Mouse (Mus musculus) CD4-positive, CD25-positive, alpha-beta regulatory T cell, adult 4 months (primary cell): ENCODE results near the gene Rpusd2. TPM values are rescaled to one million over a fixed set of nuclear protein-coding genes. Genes with fewer than 3 reads are reported as not detected.
"Not testable (repeated sequence)": the region's sequence is repeated elsewhere in the genome, so short reads cannot be mapped to it uniquely, and the experiment has no call there.

Experiments used
- ATAC-seq: one replicate; pipeline ENCODE4 v1.8.0; 2017
- polyA plus RNA-seq, 2 experiments: library from polyadenylated mRNA; unstranded; fragments of 100-300 nt; shearing (Covaris generic); gene quantifications; one replicate each; pipeline ENCODE4 v1.2.1; 2017

The Rpusd2 gene
- 1 to 10 TPM; 1.3 to 2.3 TPM for polyA plus RNA-seq

GRCm38 (mm10) chr2:119034656-119035396 lies at the start of gene Rpusd2:
Rpusd2 (plus strand) TSS chr2:119034790.
- peak; percentile 98 for ATAC-seq

GRCm38 (mm10) chr2:118995490-118995889 lies 39.1 kb upstream of the Rpusd2 start:
- ATAC-seq: no peak

- no peak for ATAC-seq
Measured at GRCm38 (mm10) chr2:118995919-118996797, 38.4 kb upstream of the Rpusd2 start.

GRCm38 (mm10) chr2:118996798-118997105 lies 37.8 kb upstream of the Rpusd2 start:
- ATAC-seq: no peak

DNA sequence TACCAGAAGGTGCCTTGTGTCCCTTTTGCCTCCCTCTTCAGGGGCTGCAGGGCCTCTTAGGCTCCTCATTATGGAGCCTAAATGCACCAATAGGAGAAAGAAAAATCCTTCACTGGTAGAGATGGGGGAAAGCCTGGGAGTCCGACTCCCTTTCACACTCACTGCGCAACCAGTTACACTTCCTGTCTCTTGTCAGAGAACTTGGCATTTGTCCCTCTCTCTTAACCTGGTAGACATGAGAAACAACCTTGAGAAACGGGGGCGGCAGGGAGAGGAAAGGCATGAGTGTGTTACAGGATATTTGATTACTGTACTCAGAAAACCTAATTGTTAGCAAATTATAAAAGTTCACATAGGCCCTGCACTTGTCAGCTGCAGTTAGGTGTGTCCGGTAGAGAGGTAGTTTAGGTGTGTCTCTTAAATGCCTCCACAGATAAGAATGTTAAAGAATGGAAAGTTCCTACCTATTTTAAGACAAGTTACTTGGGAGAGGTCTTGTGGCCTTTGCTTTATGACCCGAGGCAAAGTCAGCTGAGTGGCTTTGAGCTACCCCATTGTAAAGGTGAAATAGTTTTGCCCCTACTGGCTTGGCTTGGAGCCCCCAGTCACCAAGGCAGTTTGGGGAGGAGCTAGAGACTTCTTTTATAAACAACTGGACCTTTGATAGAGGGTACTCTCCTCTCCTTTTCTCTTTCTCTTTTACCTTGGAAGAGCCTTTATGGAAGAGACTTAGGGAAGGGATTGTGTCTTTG lies 36.3 kb upstream of the Rpusd2 start:
- ATAC-seq: peak; percentile 61

GRCm38 (mm10) chr2:118999025-118999639 lies 35.5 kb upstream of the Rpusd2 start:
- no peak for ATAC-seq

DNA sequence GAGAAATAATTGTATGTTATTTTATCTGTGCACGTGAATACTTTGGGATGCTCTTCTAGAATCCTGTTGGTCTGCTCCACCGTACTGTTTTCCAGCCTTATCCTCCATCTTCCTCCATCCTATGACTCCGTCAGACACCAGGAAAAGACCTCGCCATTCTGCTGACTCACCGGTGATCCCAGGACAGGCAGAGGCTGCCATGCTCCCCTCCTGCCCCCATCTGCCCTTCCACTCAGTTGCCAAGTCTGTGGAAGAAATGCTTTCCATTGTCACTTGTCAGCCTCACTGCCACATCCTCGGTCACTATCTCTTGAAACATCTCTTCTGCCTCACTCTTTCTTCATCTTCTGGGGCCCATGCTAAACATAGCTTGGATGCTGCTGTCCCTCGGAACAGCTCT lies 27.7 kb upstream of the Rpusd2 start:
- ATAC-seq: no peak

GRCm38 (mm10) chr2:119009376-119009775 lies 25.2 kb upstream of the Rpusd2 start:
- no peak for ATAC-seq

DNA sequence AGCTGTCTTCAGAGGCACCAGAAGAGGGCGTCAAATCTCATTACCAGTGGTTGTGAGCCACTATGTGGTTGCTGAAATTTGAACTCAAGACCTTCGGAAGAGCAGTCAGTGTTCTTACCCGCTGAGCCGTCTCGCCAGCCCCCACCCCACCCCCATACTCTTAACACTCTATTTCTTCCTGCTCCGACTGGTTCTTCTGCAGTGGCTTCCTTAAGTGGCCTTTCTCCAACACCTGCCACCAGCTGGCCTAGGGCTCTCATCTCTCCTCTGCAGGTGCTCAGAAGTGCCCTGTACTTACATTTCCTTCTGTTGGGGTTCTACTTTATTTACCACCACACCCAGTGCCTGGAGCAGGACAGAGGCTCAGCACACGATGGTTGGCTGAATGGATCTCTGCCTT lies 19.6 kb upstream of the Rpusd2 start:
- ATAC-seq: no peak

DNA sequence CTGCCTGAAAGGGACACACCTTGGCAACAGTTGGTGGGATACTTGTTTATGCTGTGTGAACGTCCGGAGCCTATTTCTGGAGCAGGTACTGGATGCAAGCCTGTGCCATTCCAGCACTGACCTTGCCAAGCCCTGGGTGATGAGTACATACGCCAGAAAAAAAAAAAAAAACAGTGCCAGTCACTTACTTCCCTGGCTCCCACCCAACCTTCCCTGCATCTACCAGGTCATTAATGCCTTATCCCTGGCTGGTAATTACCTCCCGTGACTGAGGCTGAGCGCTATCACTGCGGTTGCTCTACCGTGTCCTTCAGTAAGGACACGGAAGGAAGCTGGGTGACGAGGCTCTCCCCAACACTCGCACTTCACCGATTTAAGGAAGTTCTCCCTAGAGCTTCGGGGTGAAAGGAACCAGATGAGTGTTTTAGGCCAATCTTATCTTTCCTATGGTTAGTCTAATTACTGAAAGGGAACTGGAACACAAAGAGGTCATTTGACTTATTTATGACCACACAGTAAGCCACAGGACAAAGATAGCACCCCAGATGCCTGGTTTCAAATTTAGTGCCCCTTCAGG lies 18.9 kb upstream of the Rpusd2 start:
- no peak for ATAC-seq

DNA sequence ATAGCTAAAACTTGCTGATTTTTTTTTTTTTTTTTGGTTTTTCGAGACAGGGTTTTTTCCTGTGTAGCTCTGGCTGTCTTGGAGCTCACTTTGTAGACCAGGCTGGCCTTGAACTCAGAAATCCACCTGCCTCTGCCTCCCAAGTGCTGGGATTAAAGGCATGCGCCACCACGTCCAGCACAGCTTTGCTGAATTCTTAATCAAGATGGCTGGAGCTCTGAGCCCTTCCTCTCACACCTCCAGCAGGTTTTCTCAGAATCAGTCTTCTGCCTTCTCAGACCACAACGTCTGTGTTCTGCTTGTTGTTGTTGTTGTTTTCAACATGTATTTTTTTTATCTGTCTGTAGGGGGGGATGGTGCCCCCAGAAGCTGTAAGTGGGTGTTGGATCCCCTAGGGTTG lies 18.3 kb upstream of the Rpusd2 start:
- not testable (repeated sequence) for ATAC-seq

DNA sequence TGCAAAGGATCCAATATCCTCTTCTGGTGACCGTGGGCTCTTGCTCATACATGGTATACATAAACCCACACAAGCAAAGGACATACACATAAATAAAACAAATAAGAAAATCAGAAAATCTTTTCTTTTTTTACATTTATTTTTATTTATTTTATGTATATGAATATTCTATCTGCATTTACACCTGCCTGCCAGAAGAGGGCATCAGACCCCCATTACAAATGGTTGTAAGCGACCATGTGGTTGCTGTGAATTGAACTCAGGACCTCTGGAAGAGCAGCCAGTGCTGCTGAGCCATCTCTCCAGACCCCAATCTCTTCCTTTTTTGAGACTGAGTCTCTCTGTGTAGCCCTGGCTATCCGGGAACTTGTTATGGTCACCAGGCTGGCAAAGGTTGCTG lies 16.9 kb upstream of the Rpusd2 start:
- no peak for ATAC-seq

- ATAC-seq: no peak
Measured at GRCm38 (mm10) chr2:119018391-119019122, 16.0 kb upstream of the Rpusd2 start.

DNA sequence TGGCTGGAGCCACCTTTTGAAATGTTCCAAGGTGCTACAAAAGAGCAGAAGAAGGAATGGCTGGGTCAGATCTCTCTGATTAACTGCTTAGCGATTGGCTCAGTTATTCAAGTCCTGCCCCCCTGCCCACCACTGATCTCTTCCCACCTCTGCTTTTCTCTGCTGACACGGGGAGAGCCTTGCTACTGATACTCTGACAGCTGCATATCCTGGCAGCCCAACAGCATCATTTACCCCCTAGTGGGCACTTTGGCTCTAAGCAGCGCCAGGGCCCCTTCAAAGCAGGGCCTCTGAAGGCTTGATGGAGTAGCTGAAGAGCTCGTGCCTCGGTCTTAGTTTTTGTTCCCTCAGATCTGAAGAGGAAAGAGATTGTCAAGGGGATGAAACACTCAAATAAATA lies 15.5 kb upstream of the Rpusd2 start:
- ATAC-seq: no peak

DNA sequence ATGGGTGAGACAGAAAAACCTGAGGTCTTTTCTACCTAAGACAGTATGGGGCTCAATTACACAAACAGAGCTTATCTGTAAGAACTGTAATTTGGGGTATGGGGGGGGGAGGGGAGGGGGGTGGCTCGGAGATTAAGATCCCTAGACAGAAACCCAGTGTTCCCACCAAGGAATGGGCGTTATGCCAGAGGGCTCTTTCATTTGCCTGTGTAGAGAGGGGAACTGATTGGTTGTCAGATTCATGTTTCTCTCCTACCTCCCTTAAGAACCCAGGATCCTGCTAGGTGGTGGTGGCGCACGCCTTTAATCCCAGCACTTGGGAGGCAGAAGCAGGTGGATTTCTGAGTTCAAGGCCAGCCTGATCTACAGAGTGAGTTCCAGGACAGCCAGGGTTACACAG lies 15.1 kb upstream of the Rpusd2 start:
- no peak for ATAC-seq

DNA sequence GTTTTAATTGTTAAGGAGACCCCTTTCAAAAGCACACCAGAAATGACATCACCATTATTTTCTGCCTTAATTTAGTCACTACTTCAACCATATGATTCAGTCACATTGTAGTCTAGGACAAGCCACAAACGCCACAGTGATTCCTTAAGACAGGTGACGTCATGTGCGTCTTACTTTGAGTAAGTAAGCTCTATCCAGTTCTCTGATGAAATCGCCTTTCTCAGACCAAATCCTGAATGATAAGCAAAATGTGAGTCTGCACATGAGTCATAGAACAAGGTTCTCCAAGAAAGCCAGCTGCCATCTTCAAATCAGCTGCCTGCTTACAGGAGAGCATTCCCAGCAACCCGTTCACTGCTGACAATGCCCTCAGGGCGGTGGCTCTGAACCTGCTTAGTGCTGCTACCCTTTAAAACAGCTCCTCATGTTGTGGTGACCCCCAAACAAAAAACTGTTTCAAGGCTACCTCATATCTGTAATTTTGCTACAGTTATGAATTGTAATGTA lies 11.4 kb upstream of the Rpusd2 start:
- no peak for ATAC-seq

GRCm38 (mm10) chr2:119024536-119025238 lies 9.9 kb upstream of the Rpusd2 start:
- no peak for ATAC-seq

DNA sequence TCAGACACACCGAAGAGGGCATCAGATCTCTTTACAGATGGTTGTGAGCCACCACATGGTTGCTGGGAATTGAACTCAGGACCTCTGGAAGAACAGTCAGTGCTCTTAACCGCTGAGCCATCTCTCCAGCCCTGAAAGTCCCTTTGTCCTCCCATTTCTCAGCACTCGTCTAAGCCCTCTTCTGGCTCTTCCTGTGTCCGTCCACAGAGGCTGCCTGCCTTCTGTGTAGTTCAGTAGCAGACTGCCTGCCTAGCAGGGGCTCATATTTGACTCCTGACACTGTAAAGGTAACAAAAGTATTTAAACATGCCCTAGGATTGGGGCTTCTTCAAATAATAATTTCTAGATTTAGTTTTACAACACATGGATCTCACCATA lies 9.4 kb upstream of the Rpusd2 start:
- no peak for ATAC-seq

GRCm38 (mm10) chr2:119026951-119027350 lies 7.6 kb upstream of the Rpusd2 start:
- no peak for ATAC-seq

- peak; percentile 100 for ATAC-seq
Measured at GRCm38 (mm10) chr2:119028941-119029551, 5.5 kb upstream of the Rpusd2 start, which contains the start of gene Ccdc32. Ccdc32 (minus strand) TSS chr2:119029393.
